Mouse (Mus musculus) ES-Bruce4 (cell line): ENCODE measurements around the gene Slc31a1.

Experiments
- CTCF ChIP-seq: IDR thresholded peaks from one replicate; pipeline ENCODE4 v1.8.1; 2011; ENCODE audit warnings: low read depth, low read length
- EP300 ChIP-seq: IDR thresholded peaks from 2 replicates; pipeline ENCODE4 v1.6.1; 2011; ENCODE audit warnings: low read depth, low read length; ENCODE audit not compliant: insufficient read depth
- POLR2A ChIP-seq: IDR thresholded peaks from one replicate; pipeline ENCODE4 v1.8.1; 2011; ENCODE audit warnings: low read length; ENCODE audit not compliant: insufficient read depth

GRCm38 (mm10) chr4:62374342-62374741, 13.8 kb downstream of the Slc31a1 start:
- TF ChIP-seq POLR2A: no peak
- TF ChIP-seq CTCF: no peak
- no peak for TF ChIP-seq EP300
